Mouse (Mus musculus): ENCODE data around the gene Trim11.
"Not testable (repeated sequence)": the region's sequence is repeated elsewhere in the genome, so short reads cannot be mapped to it uniquely, and the experiment has no call there.

Trim11 gene

GRCm38 (mm10) chr11:58978027-58978705, at the start of gene Trim11:
Trim11 (plus strand) TSS chr11:58978093.
- peak; percentile 73 to 78 for DNase-seq

DNA sequence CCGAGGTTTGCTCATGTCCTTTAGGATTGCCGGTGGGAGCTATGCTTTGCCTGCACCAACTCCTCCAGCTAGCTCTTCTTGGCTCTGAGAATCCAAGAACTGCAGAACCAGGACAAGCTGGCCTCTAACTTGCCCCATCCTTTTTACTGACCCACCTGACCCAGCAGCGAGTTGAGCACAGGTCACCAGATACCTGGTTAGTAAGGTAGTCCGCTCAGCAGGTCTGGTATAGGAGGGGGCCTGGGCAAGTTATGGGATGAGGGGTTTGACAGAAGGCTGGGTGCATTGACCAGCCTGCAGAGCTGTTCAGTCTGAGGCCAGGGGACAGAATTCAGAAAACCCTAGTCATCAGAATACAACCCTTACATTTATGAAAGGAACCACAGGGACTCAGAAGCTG, 48.8 kb upstream of the Trim11 start:
- DNase-seq, result no peak

DNA sequence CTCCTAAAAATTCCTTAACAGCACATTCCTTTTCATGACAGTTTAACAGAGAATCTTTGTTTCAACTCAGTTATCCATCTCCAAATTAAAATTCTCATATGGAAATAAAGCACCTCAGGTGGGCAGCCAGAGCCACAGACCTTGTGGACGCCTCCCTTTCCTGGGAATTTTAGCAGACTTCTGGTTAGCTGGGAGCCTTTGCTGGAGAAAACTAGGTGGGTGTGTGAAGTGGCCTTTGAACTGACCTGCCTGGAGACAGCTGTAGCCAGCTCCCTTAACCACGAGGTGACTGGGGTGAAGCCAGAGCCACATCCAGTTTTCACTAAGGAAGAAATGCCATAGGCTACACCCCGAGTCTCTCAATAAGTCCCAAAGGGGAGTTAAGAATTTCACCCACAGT, 48.3 kb upstream of the Trim11 start:
- peak; percentile 60 to 68 for DNase-seq

- DNase-seq, result no peak
These were observed 47.6 kb upstream of the Trim11 start for GRCm38 (mm10) chr11:58930254-58930653.

- DNase-seq, result peak in 1 of 2 experiments; percentile 32
These were observed 46.3 kb upstream of the Trim11 start for GRCm38 (mm10) chr11:58931576-58931975.

DNA sequence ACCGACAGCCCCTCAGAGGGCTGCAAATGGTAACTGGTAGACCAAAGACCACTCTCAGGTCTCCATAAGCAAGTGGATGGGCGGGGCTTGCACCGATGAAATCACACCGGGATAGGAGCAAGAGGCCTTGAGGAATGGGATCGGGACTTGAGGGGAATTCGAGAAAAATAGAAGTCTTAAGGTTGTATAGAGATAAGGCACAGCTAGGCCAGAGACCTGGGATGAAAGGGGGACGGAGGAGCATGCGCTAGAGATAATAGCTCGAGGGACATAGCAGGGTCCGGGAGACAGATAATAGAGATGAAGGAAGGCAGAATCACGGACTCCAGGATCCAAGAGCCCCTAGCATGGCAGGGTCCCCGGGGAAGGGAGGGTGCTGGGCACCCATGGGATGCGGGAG, 40.0 kb upstream of the Trim11 start:
- peak in 1 of 2 experiments; percentile 33 for DNase-seq

DNA sequence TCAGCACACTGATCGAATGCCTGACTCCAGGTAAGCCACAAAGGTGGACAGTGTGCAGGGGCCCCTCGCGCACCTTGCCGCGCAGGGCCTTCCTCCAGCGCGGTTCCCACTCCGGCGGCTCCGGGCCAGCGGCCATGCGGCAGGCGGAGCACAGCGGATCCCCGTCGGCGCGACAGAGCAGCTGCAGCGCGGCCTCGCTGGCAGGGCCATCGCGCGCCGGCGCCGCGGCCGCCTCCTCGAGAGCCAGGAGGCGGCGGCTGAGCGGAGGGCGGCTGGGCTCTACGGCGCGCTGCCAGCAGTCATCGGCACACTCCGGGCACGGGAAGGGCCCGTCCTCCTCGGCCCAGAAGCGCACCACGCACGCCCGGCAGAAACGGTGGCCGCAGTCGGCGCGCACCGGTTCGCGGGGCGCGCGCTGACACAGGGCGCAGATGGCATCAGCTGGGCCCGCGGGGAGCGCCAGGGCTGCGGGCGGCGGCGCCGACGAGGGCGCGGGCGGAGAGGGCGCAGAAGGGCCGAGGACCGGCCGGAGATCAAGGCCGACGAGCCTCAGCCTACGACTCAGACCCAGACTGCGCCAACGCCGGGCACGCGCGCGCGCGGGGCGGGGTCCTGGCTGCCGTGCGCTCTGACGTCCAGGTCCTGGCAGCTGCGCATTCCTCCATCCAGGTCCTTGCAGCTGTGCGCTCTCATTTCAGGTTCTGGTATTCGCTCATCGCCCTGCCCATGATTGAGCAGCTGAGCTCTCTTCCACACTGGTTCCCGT, 39.4 kb upstream of the Trim11 start, which contains the start of gene Rnf187:
Gene Rnf187 (minus strand): TSS at position 595 of the 766 bp plus-strand sequence.
- DNase-seq, result peak; percentile 95 to 96

DNA sequence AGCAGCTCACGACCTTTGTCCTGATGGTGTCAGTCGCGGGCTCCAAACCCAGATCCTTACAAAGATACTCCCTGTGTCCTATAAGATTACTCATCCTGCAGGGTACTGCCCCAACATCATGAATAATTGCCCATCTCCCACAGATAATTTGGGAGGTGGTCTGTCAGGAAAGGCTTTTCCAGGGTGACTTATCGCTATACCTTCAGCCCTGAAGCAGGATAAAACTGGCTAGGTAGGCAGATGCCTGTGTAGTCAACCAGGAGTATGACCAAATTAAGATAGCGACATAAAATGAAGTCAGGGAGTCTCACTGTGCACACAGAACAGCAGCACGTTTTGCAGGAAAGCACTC, 38.8 kb upstream of the Trim11 start:
- no peak for DNase-seq

- no peak for DNase-seq
These were observed 33.8 kb upstream of the Trim11 start for GRCm38 (mm10) chr11:58944136-58944535.

GRCm38 (mm10) chr11:58947306-58947705, 30.6 kb upstream of the Trim11 start:
- no peak for DNase-seq

- DNase-seq, result no peak
These were observed 29.9 kb upstream of the Trim11 start for GRCm38 (mm10) chr11:58947798-58948528.

- DNase-seq, result peak; percentile 61 to 76
These were observed 29.1 kb upstream of the Trim11 start, which contains the start of gene Hist3h2ba for GRCm38 (mm10) chr11:58948542-58949479. Hist3h2ba (plus strand) TSS chr11:58948920.

GRCm38 (mm10) chr11:58949480-58950431, 28.1 kb upstream of the Trim11 start:
- no peak for DNase-seq

DNA sequence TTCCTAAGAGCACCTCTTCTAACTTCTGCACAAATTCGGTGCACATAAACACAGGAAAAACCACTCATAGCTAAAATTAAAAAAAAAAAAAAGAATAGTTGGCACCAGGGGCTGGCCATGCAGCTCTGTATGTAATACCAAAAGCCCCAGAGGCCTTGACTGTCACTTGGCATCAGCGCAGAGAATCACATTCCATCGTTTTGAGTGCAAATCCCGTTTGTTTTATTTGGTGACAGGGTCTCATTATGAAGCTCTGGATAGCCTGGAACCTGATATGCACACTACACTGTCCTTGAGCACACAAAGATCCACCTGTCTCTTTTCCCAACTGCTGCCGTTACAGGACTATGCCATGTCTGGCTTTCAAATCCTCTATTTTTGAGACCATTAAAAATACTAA, 26.7 kb upstream of the Trim11 start:
- DNase-seq, result no peak

- DNase-seq, result peak in 1 of 2 experiments; percentile 47
These were observed 24.3 kb upstream of the Trim11 start for GRCm38 (mm10) chr11:58953351-58954169.

DNA sequence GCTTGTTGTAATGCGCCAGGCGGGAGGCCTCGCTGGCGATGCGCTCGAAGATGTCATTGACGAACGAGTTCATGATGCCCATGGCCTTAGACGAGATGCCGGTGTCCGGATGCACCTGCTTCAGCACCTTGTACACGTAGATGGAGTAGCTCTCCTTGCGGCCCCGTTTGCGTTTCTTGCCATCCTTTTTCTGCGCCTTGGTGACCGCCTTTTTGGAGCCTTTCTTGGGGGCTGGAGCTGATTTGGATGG, 23.8 kb upstream of the Trim11 start:
- DNase-seq, result not testable (repeated sequence)

DNA sequence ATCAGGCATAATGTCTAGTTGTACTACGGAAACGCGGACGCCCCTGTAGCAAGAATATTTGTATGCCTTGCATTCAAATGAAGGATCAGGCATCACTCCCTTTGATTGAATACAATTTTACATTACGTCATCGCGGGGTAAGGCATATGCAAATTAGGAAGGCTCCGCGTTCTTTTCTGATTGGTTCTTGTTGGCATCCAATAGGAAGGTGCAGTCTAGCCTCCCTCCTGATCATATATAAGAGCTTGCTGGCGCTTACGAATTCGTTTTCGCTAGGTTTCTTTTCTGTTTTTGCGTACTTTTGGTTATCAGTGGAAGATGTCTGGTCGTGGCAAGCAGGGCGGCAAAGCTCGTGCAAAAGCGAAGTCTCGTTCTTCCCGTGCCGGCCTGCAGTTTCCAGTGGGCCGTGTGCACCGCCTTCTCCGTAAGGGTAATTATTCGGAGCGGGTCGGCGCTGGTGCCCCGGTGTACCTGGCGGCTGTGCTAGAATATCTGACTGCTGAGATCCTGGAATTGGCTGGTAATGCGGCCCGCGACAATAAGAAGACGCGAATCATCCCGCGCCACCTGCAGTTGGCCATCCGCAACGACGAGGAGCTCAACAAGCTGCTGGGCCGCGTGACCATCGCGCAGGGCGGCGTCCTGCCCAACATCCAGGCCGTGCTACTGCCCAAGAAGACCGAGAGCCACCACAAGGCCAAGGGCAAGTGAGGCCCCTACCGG, 23.3 kb upstream of the Trim11 start, which contains the start of the genes Hist3h2a and Trim17:
Gene Hist3h2a (plus strand): TSS at position 266 of the 723 bp plus-strand sequence.
Gene Trim17 (plus strand): TSS at position 266 of the 723 bp plus-strand sequence.
- DNase-seq, result peak; percentile 88 to 97

- DNase-seq, result peak in 1 of 2 experiments; percentile 37
These were observed 22.6 kb upstream of the Trim11 start for GRCm38 (mm10) chr11:58955143-58955867.

DNA sequence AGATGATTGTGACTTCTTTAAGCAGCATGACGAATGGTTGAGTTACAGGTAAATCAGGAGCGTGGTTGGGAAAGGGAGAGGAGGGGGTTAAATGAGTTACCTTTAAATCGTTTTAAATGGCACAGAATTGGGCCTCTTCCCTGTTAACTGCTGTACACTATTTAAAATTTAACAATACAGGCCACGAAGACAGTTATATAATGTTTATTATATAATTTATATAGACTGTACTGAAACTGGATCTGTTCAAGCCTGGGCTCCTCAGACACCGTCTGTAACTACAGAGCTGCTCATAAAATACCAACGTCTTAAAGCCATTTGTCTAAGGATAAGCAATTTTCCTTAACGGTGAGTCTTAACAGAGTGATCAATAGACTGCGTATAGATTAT, 22.0 kb upstream of the Trim11 start:
- no peak for DNase-seq

All from kidney, postnatal 36 days (tissue).